Mouse (Mus musculus): ENCODE results near the gene Iqcf5. TPM values are rescaled to one million over a fixed set of nuclear protein-coding genes. Genes with fewer than 3 reads are reported as not detected.

Iqcf5 gene
- total RNA-seq (2021): not detected
- long read RNA-seq, experiment 1: 0 reads
- long read RNA-seq, experiment 2: 0 reads

GRCm38 (mm10) chr9:106514273-106514672 is at the start of gene Iqcf5:
Gene Iqcf5, plus strand, starts transcription at chr9:106514573.
- DNase-seq: no peak

DNA sequence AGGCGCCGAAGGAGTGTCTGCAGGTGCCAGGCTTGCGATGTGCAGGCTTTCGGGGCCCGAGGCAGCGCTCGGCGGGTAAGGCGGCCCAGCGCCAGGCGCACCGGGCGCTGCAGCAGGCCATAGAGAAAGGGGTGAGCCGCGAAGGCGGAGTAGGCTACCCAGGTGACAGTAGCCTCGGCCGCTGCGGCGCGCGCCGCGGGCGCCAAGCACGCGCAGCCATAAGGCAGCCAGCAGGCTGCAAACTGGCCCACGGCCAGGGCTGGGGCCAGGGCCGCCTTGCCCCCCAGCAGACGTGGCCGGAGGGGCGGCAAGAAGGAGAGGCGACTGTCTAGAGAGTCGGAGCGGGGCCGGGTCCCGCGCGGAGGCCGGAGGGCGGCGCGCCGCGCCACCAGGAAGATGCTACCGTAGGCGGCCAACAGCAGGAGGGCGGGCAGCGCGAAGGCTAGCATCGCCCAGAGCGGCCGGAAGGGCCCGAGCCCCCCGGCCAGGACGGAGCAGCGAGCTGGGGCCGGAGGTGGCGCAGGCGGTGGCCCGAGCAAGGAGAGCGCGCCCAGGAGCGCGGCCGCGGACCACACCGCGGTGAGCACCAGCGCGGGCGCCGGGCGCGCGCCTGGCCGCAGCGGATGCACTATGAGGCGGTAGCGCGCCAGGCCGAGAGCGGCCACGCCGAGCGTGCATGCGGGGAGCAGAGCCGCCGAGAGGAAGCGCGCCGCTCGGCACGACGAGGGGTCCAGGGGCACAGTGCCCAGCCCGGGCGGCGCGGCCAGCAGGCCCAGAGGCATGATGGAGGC is 49.4 kb upstream of the Iqcf5 start:
- peak; percentile 64 to 65 for DNase-seq

GRCm38 (mm10) chr9:106465571-106466200 is 48.7 kb upstream of the Iqcf5 start, which contains the start of gene Gpr62:
Gene Gpr62, minus strand, starts transcription at chr9:106465938.
- DNase-seq: no peak

DNA sequence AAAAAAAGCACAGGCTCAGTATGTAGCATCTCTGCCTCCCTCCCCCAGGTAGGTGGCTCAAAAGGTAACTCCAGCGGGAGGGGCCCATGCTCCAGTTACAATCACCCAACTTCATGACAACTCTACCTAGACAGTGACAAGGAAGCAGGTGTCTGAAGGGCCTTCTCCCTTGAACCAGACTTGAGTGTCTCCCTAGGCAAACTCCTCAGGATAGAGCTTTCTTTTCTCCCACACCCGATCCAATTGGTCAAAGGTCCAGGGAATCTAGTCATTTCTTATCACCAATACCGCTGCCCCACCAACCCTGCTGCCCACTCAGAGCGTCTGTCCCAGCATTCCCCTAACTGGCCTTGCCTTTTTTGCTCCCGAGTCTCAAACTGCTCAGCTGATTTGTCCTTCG is 47.7 kb upstream of the Iqcf5 start:
- no peak for DNase-seq

GRCm38 (mm10) chr9:106467746-106468145 is 46.6 kb upstream of the Iqcf5 start:
- DNase-seq: no peak

DNA sequence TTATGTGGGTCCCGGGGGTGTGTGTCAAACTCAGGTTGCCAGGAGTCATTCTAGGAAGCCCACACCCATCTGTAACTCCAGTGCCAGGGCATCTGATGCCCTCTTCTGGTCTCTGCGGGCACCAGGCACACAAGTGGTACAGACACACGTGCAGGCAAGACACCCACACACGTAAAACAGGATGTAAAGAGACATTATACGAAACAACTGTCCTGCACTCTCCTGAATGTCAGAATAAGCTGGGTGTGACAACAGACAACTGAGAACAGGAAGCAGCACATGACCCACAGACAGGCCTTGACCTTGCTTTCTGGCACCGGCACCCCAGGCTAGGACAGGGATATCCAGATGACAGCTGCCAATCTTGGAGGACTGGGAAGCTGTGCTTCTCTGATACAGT is 45.1 kb upstream of the Iqcf5 start:
- DNase-seq: no peak

GRCm38 (mm10) chr9:106469776-106470175 is 44.6 kb upstream of the Iqcf5 start:
- no peak for DNase-seq

DNA sequence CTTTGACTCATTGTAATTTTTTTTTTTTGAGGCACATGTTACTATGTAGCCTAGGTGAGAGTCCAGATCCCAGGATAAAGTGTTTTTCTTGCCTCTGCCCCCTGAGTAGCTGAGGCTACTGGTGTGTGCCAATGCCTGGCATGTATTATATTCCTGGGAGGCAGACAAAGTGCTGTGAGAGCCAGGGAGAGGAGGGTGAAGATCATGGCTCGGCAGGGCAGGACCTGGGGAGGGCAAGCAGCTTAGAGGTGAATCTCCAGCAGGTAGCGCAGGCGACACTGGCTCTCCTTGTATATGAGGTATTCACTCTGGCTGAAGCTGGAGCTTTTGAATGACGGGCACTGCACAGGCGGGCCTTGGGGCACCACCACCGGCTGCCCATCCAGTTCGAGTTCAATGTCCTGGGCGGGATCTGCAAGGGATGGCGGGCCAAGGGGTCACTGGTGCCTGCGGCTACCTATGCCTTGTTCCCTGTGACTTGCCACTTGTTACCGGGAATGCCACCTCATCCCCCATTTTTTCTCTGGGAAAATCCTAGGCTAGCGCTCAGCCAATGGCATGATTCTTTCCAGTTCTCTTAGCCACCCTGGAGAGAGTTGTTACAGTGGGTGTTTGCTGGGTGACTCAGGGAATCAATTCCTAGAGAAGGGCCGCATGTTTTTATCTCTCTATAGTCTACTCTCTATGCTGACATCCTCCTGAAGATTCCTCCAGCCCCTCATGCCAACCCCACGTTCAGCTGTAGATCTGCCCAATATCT is 43.2 kb upstream of the Iqcf5 start:
- no peak for DNase-seq

GRCm38 (mm10) chr9:106471892-106472291 is 42.5 kb upstream of the Iqcf5 start:
- DNase-seq: peak; percentile 79 to 90

GRCm38 (mm10) chr9:106472321-106472720 is 42.1 kb upstream of the Iqcf5 start:
- peak in 1 of 2 experiments; percentile 53 for DNase-seq

- peak; percentile 10 to 19 for DNase-seq
Measured at GRCm38 (mm10) chr9:106473081-106473752, 41.2 kb upstream of the Iqcf5 start.

GRCm38 (mm10) chr9:106473753-106474105 is 40.6 kb upstream of the Iqcf5 start:
- peak in 1 of 2 experiments; percentile 18 for DNase-seq

DNA sequence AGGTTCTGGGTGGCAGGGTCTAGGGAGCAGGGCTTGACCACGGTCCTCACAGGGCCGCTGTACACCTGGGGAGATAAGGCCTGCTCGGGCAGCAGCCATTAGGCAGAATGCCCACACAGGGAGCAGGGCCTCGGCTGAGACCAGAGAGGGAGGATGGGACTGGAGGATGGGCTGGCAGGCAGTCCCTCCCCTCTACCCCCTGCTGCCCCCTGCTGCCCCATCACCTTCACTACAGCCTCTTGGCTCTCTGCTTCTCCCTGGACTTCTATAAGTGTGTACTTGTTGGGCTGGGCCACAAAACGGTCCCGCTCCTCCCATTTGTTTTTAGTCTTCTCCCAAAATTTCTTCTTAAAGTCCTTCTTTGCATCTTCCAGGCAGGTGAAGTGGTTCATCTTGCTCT is 39.9 kb upstream of the Iqcf5 start:
- DNase-seq: peak; percentile 77 to 85

DNA sequence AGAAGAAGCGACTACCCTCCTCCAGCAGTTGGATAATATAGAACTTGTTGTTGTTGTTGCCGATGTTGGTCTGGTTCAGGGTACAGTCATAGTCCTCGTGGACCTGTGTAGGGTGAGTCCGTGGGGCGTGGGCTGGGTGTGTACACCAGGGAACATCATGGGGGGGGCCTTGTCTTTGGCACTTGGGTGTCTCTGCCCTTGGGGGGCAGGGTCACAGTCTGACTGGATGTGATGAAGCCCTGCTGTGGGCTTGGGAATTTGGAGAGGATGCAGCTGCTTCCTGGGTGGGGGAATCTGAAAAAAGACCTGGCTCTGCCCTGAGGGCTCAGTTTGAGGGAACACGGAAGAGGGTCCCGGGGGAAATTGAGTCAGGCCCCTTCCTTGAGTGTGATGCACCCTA is 39.3 kb upstream of the Iqcf5 start:
- DNase-seq: peak; percentile 57 to 60

GRCm38 (mm10) chr9:106475663-106476001 is 38.7 kb upstream of the Iqcf5 start, which contains the start of gene Rrp9:
Gene Rrp9, plus strand, starts transcription at chr9:106475963.
- no peak for DNase-seq

DNA sequence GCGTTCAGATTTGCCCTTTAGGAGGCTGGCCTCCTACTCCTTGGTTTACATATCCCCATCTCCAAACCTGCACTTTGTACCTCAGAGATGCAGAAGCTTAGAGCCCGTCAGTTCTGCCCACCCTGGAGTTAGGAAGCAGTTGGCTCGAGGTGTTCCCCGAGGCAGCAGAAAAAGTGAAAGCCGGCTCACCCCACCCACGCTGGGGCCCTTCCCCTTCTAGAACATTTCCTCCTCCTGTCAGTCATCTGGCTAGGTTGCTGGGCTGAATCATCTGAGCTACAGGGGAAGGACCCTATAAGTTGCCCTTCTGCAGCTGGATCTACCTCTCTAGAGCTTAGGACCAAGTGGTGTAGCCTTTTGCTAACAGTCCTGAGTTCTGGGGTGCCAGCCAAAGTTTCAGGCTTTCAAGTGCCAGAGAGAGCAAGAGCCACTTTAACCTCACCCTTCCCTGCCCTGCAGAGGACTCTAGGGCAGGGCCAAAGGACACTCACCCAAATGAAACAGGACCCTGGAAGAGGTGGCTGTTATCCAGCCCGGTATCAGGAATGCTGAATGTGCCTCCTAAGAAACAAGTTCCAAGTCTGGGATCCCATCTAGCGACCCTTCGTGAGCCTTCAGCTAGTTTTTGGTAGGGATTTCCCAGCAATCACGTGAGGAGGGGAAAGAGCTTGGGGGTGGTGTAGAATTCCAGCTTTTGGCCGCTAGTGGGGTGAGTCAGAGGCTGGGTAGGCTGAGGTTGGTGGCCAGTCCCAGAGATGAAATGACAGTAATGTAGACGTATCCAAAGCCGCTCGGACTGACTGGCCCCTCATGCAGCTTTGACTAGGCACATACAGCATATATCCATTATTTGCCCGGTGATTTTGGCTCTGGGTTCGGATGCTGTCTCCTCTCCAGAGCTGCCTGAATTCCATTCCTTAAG is 38.1 kb upstream of the Iqcf5 start:
- peak; percentile 84 to 86 for DNase-seq

DNA sequence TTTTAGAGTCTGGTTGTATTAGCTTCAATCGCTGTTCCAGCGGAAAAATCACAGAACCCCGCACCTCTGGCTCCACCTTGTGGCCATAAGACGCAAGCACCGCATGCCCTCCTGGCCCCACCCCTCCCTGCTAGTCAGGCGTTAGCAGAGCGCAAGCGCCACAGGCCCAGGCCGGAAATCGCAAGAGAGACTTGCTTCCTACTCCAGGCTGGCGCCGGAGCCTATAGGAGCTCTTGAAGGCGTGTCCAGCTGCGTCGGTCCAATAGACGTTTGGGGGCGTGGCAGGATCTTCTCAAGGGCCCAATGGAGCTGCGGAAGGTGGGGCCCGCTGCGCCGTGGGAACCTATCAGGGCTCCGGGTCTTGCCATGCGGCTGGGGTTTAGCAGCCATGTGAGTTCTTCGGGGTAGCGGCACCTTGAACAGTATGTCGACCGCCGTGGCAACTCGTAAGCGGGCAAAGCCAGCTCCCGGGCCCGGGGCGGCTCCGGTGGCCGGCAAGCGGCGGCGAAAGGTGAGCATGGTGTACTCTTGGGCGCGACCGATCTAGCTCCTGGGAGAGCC is 37.4 kb upstream of the Iqcf5 start, which contains the start of gene Parp3:
Gene Parp3 (minus strand): TSS at position 26 of the 561 bp plus-strand sequence.
- DNase-seq: peak; percentile 98 to 100

DNA sequence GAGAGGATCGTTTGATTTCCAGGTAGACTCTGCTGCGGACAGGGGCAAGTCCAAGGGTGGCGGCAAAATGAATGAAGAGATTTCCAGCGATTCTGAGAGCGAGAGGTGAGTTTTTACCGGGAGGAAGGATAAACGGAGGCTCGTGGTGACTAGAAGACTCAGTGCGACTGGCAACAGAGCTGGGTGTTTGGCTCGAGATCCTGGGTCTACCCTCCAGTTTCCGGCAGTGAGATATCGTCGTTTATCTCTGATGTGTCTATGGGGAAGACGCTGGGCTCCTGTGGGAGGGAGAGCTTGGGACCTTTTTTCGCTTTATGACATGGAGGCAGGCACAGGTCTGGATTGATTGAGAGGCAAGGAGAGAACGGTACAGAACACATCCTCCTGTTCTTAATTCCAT is 36.7 kb upstream of the Iqcf5 start:
- DNase-seq: no peak

GRCm38 (mm10) chr9:106478101-106478500 is 36.3 kb upstream of the Iqcf5 start:
- no peak for DNase-seq

DNA sequence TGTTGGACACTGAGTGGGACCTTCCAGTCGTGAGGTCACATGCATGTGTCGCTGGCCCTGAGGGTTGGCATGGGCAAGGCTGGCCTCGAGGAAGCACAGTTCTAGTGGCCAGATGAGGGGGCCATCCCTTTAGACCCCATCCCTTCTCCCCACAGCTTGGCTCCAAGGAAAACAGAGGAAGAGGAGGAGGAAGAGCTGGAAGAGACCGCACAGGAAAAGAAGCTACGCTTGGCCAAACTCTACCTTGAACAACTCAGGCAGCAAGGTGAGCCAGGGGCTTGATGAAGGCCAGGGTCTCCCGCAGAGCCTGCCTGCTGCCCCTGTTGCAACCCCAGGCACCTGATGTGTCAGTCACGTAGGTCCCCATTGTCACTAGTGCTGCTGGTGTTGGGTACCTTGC is 33.8 kb upstream of the Iqcf5 start:
- DNase-seq: no peak

DNA sequence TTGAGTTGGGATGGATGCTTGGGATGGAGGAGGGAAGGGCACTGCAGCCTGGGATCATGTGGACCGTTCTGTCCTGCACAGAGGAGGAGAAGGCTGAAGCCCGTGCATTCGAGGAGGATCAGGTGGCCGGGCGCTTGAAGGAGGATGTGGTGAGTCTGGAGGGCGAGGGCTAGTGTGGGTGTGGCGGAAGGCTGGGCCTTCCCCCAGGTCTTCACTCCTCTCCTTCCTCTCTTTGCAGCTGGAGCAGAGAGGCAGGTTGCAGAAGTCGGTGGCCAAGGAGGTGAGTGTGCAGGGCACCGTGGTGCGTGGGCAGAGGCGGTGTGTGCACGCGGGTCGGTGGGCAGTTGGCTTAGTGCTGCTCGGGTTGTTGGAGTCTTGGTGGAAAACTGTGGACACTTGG is 33.3 kb upstream of the Iqcf5 start:
- DNase-seq: no peak

All from heart, adult 18-20 months (tissue).